Mouse (Mus musculus): ENCODE measurements around the gene Stk32c. TPM values are rescaled to one million over a fixed set of nuclear protein-coding genes. Genes with fewer than 3 reads are reported as not detected.

Stk32c gene
- polyA plus RNA-seq, 1 experiment from 2014 or later = 0.07 TPM

GRCm38 (mm10) chr7:139221072-139221471 is 8.0 kb upstream of the Stk32c start:
- 70% methylated on average over 5 of the region's 5 CpGs for WGBS
- Histone ChIP-seq H3K4me2 (ENCODE audit: low read depth, low read length) (no peak overlapping the region), H3K9ac (ENCODE audit: low read length) (no peak overlapping the region), H3K9me3 (replicated peaks; ENCODE audit: control insufficient read depth, low read length) (no peaks in the 10 kb centered on the region), H3K4me3 (ENCODE audit: low read length) (no peak overlapping the region), H3K36me3 (ENCODE audit: control insufficient read depth, insufficient read depth) (no peaks in the 10 kb centered on the region), H3K27me3 (ENCODE audit: control insufficient read depth, insufficient read depth, low read length) (no peaks in the 10 kb centered on the region), H3K27ac (ENCODE audit: low read length) (no peak overlapping the region), H3K4me1 (ENCODE audit: control insufficient read depth, insufficient read depth, low read length) (peaks cover 21% of the 10 kb centered on the region)
- no peak for ATAC-seq (replicated peaks; ENCODE audit: extremely low read depth, insufficient read depth, low FRiP score)

GRCm38 (mm10) chr7:139220303-139220702 is 7.2 kb upstream of the Stk32c start:
- ATAC-seq (replicated peaks; ENCODE audit: extremely low read depth, insufficient read depth, low FRiP score) = no peak
- Histone ChIP-seq H3K27ac (ENCODE audit: low read length) (no peak overlapping the region), H3K4me1 (ENCODE audit: control insufficient read depth, insufficient read depth, low read length) (peaks cover 19% of the 10 kb centered on the region), H3K36me3 (ENCODE audit: control insufficient read depth, insufficient read depth) (no peaks in the 10 kb centered on the region), H3K9ac (ENCODE audit: low read length) (no peak overlapping the region), H3K9me3 (replicated peaks; ENCODE audit: control insufficient read depth, low read length) (no peaks in the 10 kb centered on the region), H3K4me3 (ENCODE audit: low read length) (no peak overlapping the region), H3K4me2 (ENCODE audit: low read depth, low read length) (no peak overlapping the region), H3K27me3 (ENCODE audit: control insufficient read depth, insufficient read depth, low read length) (no peaks in the 10 kb centered on the region)
- WGBS = 43% methylated on average over 2 of the region's 2 CpGs

GRCm38 (mm10) chr7:139219486-139219885 is 6.4 kb upstream of the Stk32c start:
- ATAC-seq (replicated peaks; ENCODE audit: extremely low read depth, insufficient read depth, low FRiP score) = no peak
- 75% methylated on average over 5 of the region's 5 CpGs for WGBS
- H3K9ac ChIP-seq (ENCODE audit: low read length) = no peak overlapping the region
- no peaks in the 10 kb centered on the region for H3K36me3 ChIP-seq (ENCODE audit: control insufficient read depth, insufficient read depth)
- H3K4me1 ChIP-seq (ENCODE audit: control insufficient read depth, insufficient read depth, low read length) = peaks cover 15% of the 10 kb centered on the region; the same call in 1 of the 2 replicates
- H3K27ac ChIP-seq (ENCODE audit: low read length) = no peak overlapping the region
- H3K4me3 ChIP-seq (ENCODE audit: low read length) = no peak overlapping the region
- no peaks in the 10 kb centered on the region for H3K9me3 ChIP-seq (replicated peaks; ENCODE audit: control insufficient read depth, low read length)
- no peaks in the 10 kb centered on the region for H3K27me3 ChIP-seq (ENCODE audit: control insufficient read depth, insufficient read depth, low read length)
- H3K4me2 ChIP-seq (ENCODE audit: low read depth, low read length) = no peak overlapping the region

GRCm38 (mm10) chr7:139218641-139219415 is 5.7 kb upstream of the Stk32c start:
- WGBS = 37% methylated on average over 6 of the region's 6 CpGs
- H3K4me2 ChIP-seq (ENCODE audit: low read depth, low read length) = no peak overlapping the region
- H3K36me3 ChIP-seq (ENCODE audit: control insufficient read depth, insufficient read depth) = no peaks in the 10 kb centered on the region
- ATAC-seq (replicated peaks; ENCODE audit: extremely low read depth, insufficient read depth, low FRiP score) = no peak
- peak overlapping the region; percentile 45 for H3K27ac ChIP-seq (ENCODE audit: low read length)
- peaks cover 17% of the 10 kb centered on the region for H3K4me1 ChIP-seq (ENCODE audit: control insufficient read depth, insufficient read depth, low read length)
- H3K9me3 ChIP-seq (replicated peaks; ENCODE audit: control insufficient read depth, low read length) = no peaks in the 10 kb centered on the region
- no peak overlapping the region for H3K4me3 ChIP-seq (ENCODE audit: low read length)
- peak overlapping the region; percentile 26; the same call in 1 of the 2 replicates for H3K9ac ChIP-seq (ENCODE audit: low read length)
- no peaks in the 10 kb centered on the region for H3K27me3 ChIP-seq (ENCODE audit: control insufficient read depth, insufficient read depth, low read length)

GRCm38 (mm10) chr7:139217046-139217445 is 3.9 kb upstream of the Stk32c start:
- Histone ChIP-seq H3K4me2 (ENCODE audit: low read depth, low read length) (no peak overlapping the region), H3K4me3 (ENCODE audit: low read length) (no peak overlapping the region), H3K9ac (ENCODE audit: low read length) (no peak overlapping the region), H3K4me1 (ENCODE audit: control insufficient read depth, insufficient read depth, low read length) (peaks cover 27% of the 10 kb centered on the region), H3K9me3 (replicated peaks; ENCODE audit: control insufficient read depth, low read length) (no peaks in the 10 kb centered on the region), H3K27me3 (ENCODE audit: control insufficient read depth, insufficient read depth, low read length) (no peaks in the 10 kb centered on the region), H3K36me3 (ENCODE audit: control insufficient read depth, insufficient read depth) (no peaks in the 10 kb centered on the region), H3K27ac (ENCODE audit: low read length) (peak overlapping the region; percentile 53; the same call in 1 of the 2 replicates)
- 78% methylated on average over 7 of the region's 7 CpGs for WGBS
- no peak for ATAC-seq (replicated peaks; ENCODE audit: extremely low read depth, insufficient read depth, low FRiP score)

- H3K27me3 ChIP-seq (ENCODE audit: control insufficient read depth, insufficient read depth, low read length) = no peaks in the 10 kb centered on the region
- H3K4me3 ChIP-seq (ENCODE audit: low read length) = no peak overlapping the region
- 74% methylated on average over 9 of the region's 9 CpGs for whole genome bisulfite sequencing
- no peaks in the 10 kb centered on the region for H3K9me3 ChIP-seq (replicated peaks; ENCODE audit: control insufficient read depth, low read length)
- H3K27ac ChIP-seq (ENCODE audit: low read length) = peak overlapping the region; percentile 53
- ATAC-seq (replicated peaks; ENCODE audit: extremely low read depth, insufficient read depth, low FRiP score) = no peak
- peaks cover 27% of the 10 kb centered on the region for H3K4me1 ChIP-seq (ENCODE audit: control insufficient read depth, insufficient read depth, low read length)
- no peaks in the 10 kb centered on the region for H3K36me3 ChIP-seq (ENCODE audit: control insufficient read depth, insufficient read depth)
- H3K9ac ChIP-seq (ENCODE audit: low read length) = no peak overlapping the region
- H3K4me2 ChIP-seq (ENCODE audit: low read depth, low read length) = no peak overlapping the region
These were observed 3.4 kb upstream of the Stk32c start for GRCm38 (mm10) chr7:139216464-139216863.

GRCm38 (mm10) chr7:139215946-139216345 is 2.8 kb upstream of the Stk32c start:
- H3K9ac ChIP-seq (ENCODE audit: low read length) = no peak overlapping the region
- H3K9me3 ChIP-seq (replicated peaks; ENCODE audit: control insufficient read depth, low read length) = no peaks in the 10 kb centered on the region
- no peak overlapping the region; the same call in none of the 2 replicates for H3K27ac ChIP-seq (ENCODE audit: low read length)
- no peak overlapping the region for H3K4me3 ChIP-seq (ENCODE audit: low read length)
- H3K36me3 ChIP-seq (ENCODE audit: control insufficient read depth, insufficient read depth) = no peaks in the 10 kb centered on the region
- H3K4me1 ChIP-seq (ENCODE audit: control insufficient read depth, insufficient read depth, low read length) = peaks cover 27% of the 10 kb centered on the region
- no peaks in the 10 kb centered on the region for H3K27me3 ChIP-seq (ENCODE audit: control insufficient read depth, insufficient read depth, low read length)
- no peak overlapping the region for H3K4me2 ChIP-seq (ENCODE audit: low read depth, low read length)
- ATAC-seq (replicated peaks; ENCODE audit: extremely low read depth, insufficient read depth, low FRiP score) = no peak
- WGBS = 86% methylated on average over 7 of the region's 7 CpGs

GRCm38 (mm10) chr7:139215516-139215915 is 2.4 kb upstream of the Stk32c start:
- Histone ChIP-seq H3K27ac (ENCODE audit: low read length) (no peak overlapping the region), H3K4me2 (ENCODE audit: low read depth, low read length) (no peak overlapping the region), H3K36me3 (ENCODE audit: control insufficient read depth, insufficient read depth) (no peaks in the 10 kb centered on the region), H3K4me3 (ENCODE audit: low read length) (no peak overlapping the region), H3K27me3 (ENCODE audit: control insufficient read depth, insufficient read depth, low read length) (no peaks in the 10 kb centered on the region), H3K4me1 (ENCODE audit: control insufficient read depth, insufficient read depth, low read length) (peaks cover 27% of the 10 kb centered on the region), H3K9me3 (replicated peaks; ENCODE audit: control insufficient read depth, low read length) (no peaks in the 10 kb centered on the region), H3K9ac (ENCODE audit: low read length) (no peak overlapping the region)
- ATAC-seq (replicated peaks; ENCODE audit: extremely low read depth, insufficient read depth, low FRiP score) = no peak
- 50% methylated on average over 1 of the region's 1 CpGs for WGBS

- no peaks in the 10 kb centered on the region for H3K36me3 ChIP-seq (ENCODE audit: control insufficient read depth, insufficient read depth)
- no peak overlapping the region for H3K9ac ChIP-seq (ENCODE audit: low read length)
- no peak overlapping the region for H3K4me3 ChIP-seq (ENCODE audit: low read length)
- ATAC-seq (replicated peaks; ENCODE audit: extremely low read depth, insufficient read depth, low FRiP score) = no peak
- H3K27ac ChIP-seq (ENCODE audit: low read length) = no peak overlapping the region
- H3K4me1 ChIP-seq (ENCODE audit: control insufficient read depth, insufficient read depth, low read length) = peaks cover 25% of the 10 kb centered on the region
- WGBS = 83% methylated on average over 13 of the region's 14 CpGs
- H3K27me3 ChIP-seq (ENCODE audit: control insufficient read depth, insufficient read depth, low read length) = no peaks in the 10 kb centered on the region
- no peaks in the 10 kb centered on the region for H3K9me3 ChIP-seq (replicated peaks; ENCODE audit: control insufficient read depth, low read length)
- no peak overlapping the region for H3K4me2 ChIP-seq (ENCODE audit: low read depth, low read length)
These were observed 1.7 kb upstream of the Stk32c start for GRCm38 (mm10) chr7:139214596-139215340.
